Mouse (Mus musculus) kidney, embryonic 14.5 days (tissue): ENCODE results near the gene Ccdc28b. TPM values are rescaled to one million over a fixed set of nuclear protein-coding genes. Genes with fewer than 3 reads are reported as not detected.

Experiments
- ATAC-seq: fragments of 200-750 bp; cut with Nextera tagmentation; 2 replicates; pipeline ENCODE4 v1.8.0; 2017; ENCODE audit warnings: moderate number of reproducible peaks, mild to moderate bottlenecking, moderate TSS enrichment, moderate library complexity; ENCODE audit not compliant: low FRiP score, low TSS enrichment
- H3K27ac ChIP-seq: fragments of 300-500 bp; sonication (generic); 2 replicates; pipeline ENCODE4 v1.5.1; 2014; ENCODE audit warnings: low read depth, mild to moderate bottlenecking, low read length, moderate library complexity, mixed read lengths
- H3K27me3 ChIP-seq: fragments of 300-500 bp; sonication (generic); 2 replicates; pipeline ENCODE4 v1.6.1; 2014; ENCODE audit warnings: mild to moderate bottlenecking, low read length; ENCODE audit not compliant: control insufficient read depth, insufficient read depth
- H3K36me3 ChIP-seq: fragments of 300-500 bp; sonication (generic); 2 replicates; pipeline ENCODE4 v1.6.1; 2014; ENCODE audit warnings: low read length, mixed read lengths; ENCODE audit not compliant: control insufficient read depth, insufficient read depth
- H3K4me1 ChIP-seq: fragments of 300-500 bp; sonication (generic); 2 replicates; pipeline ENCODE4 v1.6.1; 2014; ENCODE audit warnings: low read length, mixed read lengths; ENCODE audit not compliant: control insufficient read depth, insufficient read depth
- H3K4me2 ChIP-seq: fragments of 300-500 bp; sonication (generic); replicated peaks from 2 replicates; pipeline ENCODE4 v1.6.1; 2014; ENCODE audit warnings: low read depth, mild to moderate bottlenecking, low read length
- H3K4me3 ChIP-seq: fragments of 300-500 bp; sonication (generic); 2 replicates; pipeline ENCODE4 v1.5.1; 2014; ENCODE audit warnings: mild to moderate bottlenecking, low read length
- H3K9ac ChIP-seq: fragments of 300-500 bp; sonication (generic); 2 replicates; pipeline ENCODE4 v1.6.1; 2014; ENCODE audit warnings: low read depth, mild to moderate bottlenecking, low read length, moderate library complexity
- H3K9me3 ChIP-seq: fragments of 300-500 bp; sonication (generic); 2 replicates; pipeline ENCODE4 v1.6.1; 2016; ENCODE audit warnings: low read length; ENCODE audit not compliant: control insufficient read depth
- WGBS: fragments of 180-500 bp; shearing (Covaris S2); extraction: QIAGEN DNeasy Blood & Tissue Kit; methylation state at CpG from one replicate; pipeline ENCODE4 v1.1.7; 2014; 5-methylcytosine and 5-hydroxymethylcytosine counted together
- polyA plus RNA-seq: library from polyadenylated mRNA; unstranded; fragments of >200 nt; fragmentation: Nextera tagmentation; extraction: Ambion mirVana; gene quantifications from 2 replicates; pipeline ENCODE4 v1.2.1, GENCODE M21; 2014

Gene Ccdc28b
- polyA plus RNA-seq, 1 experiment from 2014 or later = 48.6 TPM

DNA sequence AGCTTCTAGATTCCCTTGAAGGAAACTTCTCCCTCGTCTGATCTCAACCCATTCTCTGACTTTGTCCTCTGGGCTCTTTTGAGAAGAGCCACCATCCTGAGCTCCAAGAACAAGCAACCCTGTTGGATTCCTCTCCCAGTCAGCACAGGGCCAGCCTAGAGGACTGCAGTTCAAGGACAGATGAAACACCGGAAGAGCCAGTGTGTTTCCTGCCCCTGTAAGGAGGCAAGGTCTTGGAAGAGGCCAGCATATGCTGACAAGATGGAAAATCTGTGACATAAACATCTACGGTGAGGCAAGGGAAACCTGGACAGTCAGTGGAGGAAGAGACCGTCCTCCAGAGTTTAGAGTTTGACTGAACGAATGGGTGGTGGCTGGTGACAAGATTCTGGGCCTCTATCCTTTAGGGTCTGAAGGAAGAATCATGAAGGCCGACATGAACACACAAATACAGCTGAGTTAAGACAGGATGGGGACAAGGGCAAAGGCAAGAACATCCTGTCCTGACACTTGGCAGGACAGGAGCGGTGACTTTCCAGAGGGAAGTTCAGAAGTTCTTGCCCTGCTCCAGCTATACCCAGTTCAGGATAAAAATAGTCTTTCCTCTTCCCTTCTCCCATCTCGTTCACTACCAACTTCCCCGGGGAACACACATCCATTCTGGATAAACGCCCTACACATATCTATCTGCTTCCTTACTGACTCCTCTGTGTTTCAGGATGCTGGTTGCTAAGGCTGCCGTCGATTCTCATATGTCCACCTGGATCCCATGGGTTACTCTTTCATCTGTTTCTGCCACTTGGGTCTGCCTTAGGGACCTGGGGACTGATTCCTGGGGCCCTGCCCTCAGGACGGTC lies 51.3 kb downstream of the Ccdc28b start:
- H3K4me2 ChIP-seq = no peak overlapping the region
- H3K27ac ChIP-seq = peak overlapping the region; percentile 14; the same call in 1 of the 2 replicates
- H3K4me3 ChIP-seq = no peak overlapping the region
- 82% methylated on average over 13 of the region's 13 CpGs for WGBS
- H3K9ac ChIP-seq = no peak overlapping the region
- no peaks in the 10 kb centered on the region for H3K27me3 ChIP-seq
- peaks cover 7% of the 10 kb centered on the region for H3K4me1 ChIP-seq
- H3K9me3 ChIP-seq = no peaks in the 10 kb centered on the region
- ATAC-seq = no peak
- no peaks in the 10 kb centered on the region for H3K36me3 ChIP-seq

DNA sequence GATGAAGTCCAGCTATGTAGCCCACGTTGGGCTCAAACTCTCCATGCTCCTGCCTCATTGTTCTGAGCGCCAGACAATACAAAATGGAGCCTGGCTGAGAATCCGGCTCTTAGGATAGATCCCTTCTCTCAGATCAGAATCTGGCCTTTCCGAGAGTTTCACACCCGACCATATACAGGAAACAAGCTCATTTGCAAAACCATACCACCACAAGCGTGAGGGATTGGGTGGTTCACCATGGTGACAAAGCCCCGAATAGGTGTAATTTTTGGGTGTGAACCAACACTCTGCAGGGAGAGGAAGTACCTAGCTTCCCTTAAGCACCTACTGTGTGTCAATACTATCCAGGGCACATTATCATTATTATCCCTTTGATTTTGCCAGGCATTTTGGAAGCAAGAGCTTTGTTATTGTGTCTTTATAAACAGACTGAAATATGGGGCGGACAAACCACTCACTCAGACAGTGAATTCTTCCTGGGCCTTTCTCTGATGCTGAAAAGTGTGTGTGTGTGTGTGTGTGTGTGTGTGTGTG lies 52.1 kb downstream of the Ccdc28b start:
- Histone ChIP-seq H3K9ac (no peak overlapping the region), H3K9me3 (no peaks in the 10 kb centered on the region), H3K36me3 (no peaks in the 10 kb centered on the region), H3K27me3 (no peaks in the 10 kb centered on the region), H3K4me3 (no peak overlapping the region), H3K27ac (no peak overlapping the region), H3K4me1 (peaks cover 7% of the 10 kb centered on the region), H3K4me2 (no peak overlapping the region)
- no peak for ATAC-seq
- WGBS = 80% methylated on average over 8 of the region's 8 CpGs

- H3K4me1 ChIP-seq = peaks cover 1% of the 10 kb centered on the region
- H3K9me3 ChIP-seq = no peaks in the 10 kb centered on the region
- H3K4me2 ChIP-seq = no peak overlapping the region
- 88% methylated on average over 6 of the region's 6 CpGs for WGBS
- no peaks in the 10 kb centered on the region for H3K36me3 ChIP-seq
- no peak overlapping the region for H3K27ac ChIP-seq
- no peak for ATAC-seq
- H3K4me3 ChIP-seq = no peak overlapping the region
- H3K9ac ChIP-seq = no peak overlapping the region
- H3K27me3 ChIP-seq = no peaks in the 10 kb centered on the region
Observed at GRCm38 (mm10) chr4:129570028-129570427, 53.7 kb downstream of the Ccdc28b start.

Other genes starting within 250 kb of the Ccdc28b start
- 7.9 and 13.3 TPM in 2 replicates for gene Zbtb8a, start 245.8 kb downstream of the Ccdc28b start, polyA plus RNA-seq
- gene Zbtb8b, start 183.1 kb downstream of the Ccdc28b start, polyA plus RNA-seq = 2.3 and 3.1 TPM in 2 replicates
- 20.5 and 23.3 TPM in 2 replicates for gene Bsdc1, start 162.4 kb downstream of the Ccdc28b start, polyA plus RNA-seq
- not detected in 2 replicates for gene Tssk3, start 132.9 kb downstream of the Ccdc28b start, polyA plus RNA-seq
- gene Fam229a, start 132.8 kb downstream of the Ccdc28b start, polyA plus RNA-seq = 0.39 TPM in 1 of 2 replicates, not detected in the other
- 823 and 993 TPM in 2 replicates for gene Marcksl1, start 110.4 kb downstream of the Ccdc28b start, polyA plus RNA-seq
- 245 and 265 TPM in 2 replicates for gene Hdac1, start 81.2 kb downstream of the Ccdc28b start, polyA plus RNA-seq
- 11.4 and 14.1 TPM in 2 replicates for gene Lck, start 50.3 kb downstream of the Ccdc28b start, polyA plus RNA-seq
- 17.7 and 19.7 TPM in 2 replicates for gene Fam167b, start 45.4 kb downstream of the Ccdc28b start, polyA plus RNA-seq
- gene Eif3i, start 23.3 kb downstream of the Ccdc28b start, polyA plus RNA-seq = 340 and 401 TPM in 2 replicates
- 213 and 219 TPM in 2 replicates for gene Tmem234, start 23.3 kb downstream of the Ccdc28b start, polyA plus RNA-seq
- gene Dcdc2b, start 9.7 kb downstream of the Ccdc28b start, polyA plus RNA-seq = 1.9 and 2.0 TPM in 2 replicates
- gene Iqcc, start 4.8 kb downstream of the Ccdc28b start, polyA plus RNA-seq = 30.1 and 30.6 TPM in 2 replicates
- 44.9 and 103 TPM in 2 replicates for gene Txlna, start 17.1 kb upstream of the Ccdc28b start, polyA plus RNA-seq
- gene Kpna6, start 48.8 kb upstream of the Ccdc28b start, polyA plus RNA-seq = 13.2 and 14.7 TPM in 2 replicates
- gene Tmem39b, start 72.9 kb upstream of the Ccdc28b start, polyA plus RNA-seq = 27.2 and 49.0 TPM in 2 replicates
- gene Khdrbs1, start 118.4 kb upstream of the Ccdc28b start, polyA plus RNA-seq = 100 and 131 TPM in 2 replicates
- 253 and 276 TPM in 2 replicates for gene Ptp4a2, start 187.3 kb upstream of the Ccdc28b start, polyA plus RNA-seq